Mouse (Mus musculus): ENCODE results near the gene Faap100. TPM values are rescaled to one million over a fixed set of nuclear protein-coding genes. Genes with fewer than 3 reads are reported as not detected.

Faap100 gene
- total and polyA plus RNA-seq, 2 experiments from 2014 or later: 76.4 to 175 TPM

- H3K9me3 ChIP-seq (ENCODE audit: low read length): no peaks in the 10 kb centered on the region
- no peak overlapping the region for H3K9ac ChIP-seq (replicated peaks; ENCODE audit: low read length)
- H3K27me3 ChIP-seq (ENCODE audit: insufficient read depth, low read length): no peaks in the 10 kb centered on the region
- DNase-seq (ENCODE audit: low spot score) (no peak), ATAC-seq (no peak)
- H3K4me3 ChIP-seq (ENCODE audit: low read length): no peak overlapping the region
- H3K27ac ChIP-seq: no peak overlapping the region
- H3K4me1 ChIP-seq (ENCODE audit: insufficient read depth, low read length): no peaks in the 10 kb centered on the region
- peaks cover 49% of the 10 kb centered on the region for H3K36me3 ChIP-seq (ENCODE audit: insufficient read depth, low read length)
- H3K4me2 ChIP-seq (ENCODE audit: low read depth, low read length): no peak overlapping the region
- WGBS: 71% methylated on average over 2 of the region's 2 CpGs
- no peak for TF ChIP-seq CTCF (IDR thresholded peaks at IDR 0.05; ENCODE audit: low read depth)
These were observed 8.6 kb upstream of the Faap100 start for GRCm38 (mm10) chr11:120387157-120387556.

GRCm38 (mm10) chr11:120386632-120387031 lies 8.1 kb upstream of the Faap100 start:
- 91% methylated on average over 6 of the region's 6 CpGs for WGBS
- H3K36me3 ChIP-seq (ENCODE audit: insufficient read depth, low read length): peaks cover 54% of the 10 kb centered on the region
- H3K9me3 ChIP-seq (ENCODE audit: low read length): no peaks in the 10 kb centered on the region
- no peak for DNase-seq (ENCODE audit: low spot score)
- H3K4me3 ChIP-seq (ENCODE audit: low read length): no peak overlapping the region
- no peak overlapping the region for H3K9ac ChIP-seq (replicated peaks; ENCODE audit: low read length)
- TF ChIP-seq CTCF (IDR thresholded peaks at IDR 0.05; ENCODE audit: low read depth): no peak
- no peaks in the 10 kb centered on the region for H3K4me1 ChIP-seq (ENCODE audit: insufficient read depth, low read length)
- no peak overlapping the region for H3K27ac ChIP-seq
- H3K4me2 ChIP-seq (ENCODE audit: low read depth, low read length): no peak overlapping the region
- no peaks in the 10 kb centered on the region for H3K27me3 ChIP-seq (ENCODE audit: insufficient read depth, low read length)
- no peak for ATAC-seq

GRCm38 (mm10) chr11:120382509-120382908 lies 3.9 kb upstream of the Faap100 start:
- no peak overlapping the region for H3K27ac ChIP-seq
- peaks cover 52% of the 10 kb centered on the region for H3K36me3 ChIP-seq (ENCODE audit: insufficient read depth, low read length)
- H3K27me3 ChIP-seq (ENCODE audit: insufficient read depth, low read length): no peaks in the 10 kb centered on the region
- peaks cover 3% of the 10 kb centered on the region; the same call in 1 of the 2 replicates for H3K4me1 ChIP-seq (ENCODE audit: insufficient read depth, low read length)
- no peak for TF ChIP-seq CTCF (IDR thresholded peaks at IDR 0.05; ENCODE audit: low read depth)
- H3K9ac ChIP-seq (replicated peaks; ENCODE audit: low read length): no peak overlapping the region
- WGBS: 91% methylated on average over 9 of the region's 9 CpGs
- H3K4me3 ChIP-seq (ENCODE audit: low read length): no peak overlapping the region
- no peaks in the 10 kb centered on the region for H3K9me3 ChIP-seq (ENCODE audit: low read length)
- ATAC-seq (no peak), DNase-seq (ENCODE audit: low spot score) (no peak)
- H3K4me2 ChIP-seq (ENCODE audit: low read depth, low read length): no peak overlapping the region

- no peak overlapping the region for H3K4me2 ChIP-seq (ENCODE audit: low read depth, low read length)
- H3K4me1 ChIP-seq (ENCODE audit: insufficient read depth, low read length): peaks cover 10% of the 10 kb centered on the region; the same call in 1 of the 2 replicates
- DNase-seq (ENCODE audit: low spot score): no peak
- peaks cover 59% of the 10 kb centered on the region for H3K36me3 ChIP-seq (ENCODE audit: insufficient read depth, low read length)
- H3K4me3 ChIP-seq (ENCODE audit: low read length): no peak overlapping the region
- TF ChIP-seq CTCF (IDR thresholded peaks at IDR 0.05; ENCODE audit: low read depth): no peak
- ATAC-seq: no peak
- no peaks in the 10 kb centered on the region for H3K9me3 ChIP-seq (ENCODE audit: low read length)
- no peaks in the 10 kb centered on the region for H3K27me3 ChIP-seq (ENCODE audit: insufficient read depth, low read length)
- 91% methylated on average over 4 of the region's 4 CpGs for WGBS
- H3K9ac ChIP-seq (replicated peaks; ENCODE audit: low read length): no peak overlapping the region
- H3K27ac ChIP-seq: no peak overlapping the region
These were observed 2.6 kb upstream of the Faap100 start for GRCm38 (mm10) chr11:120381157-120381556.

GRCm38 (mm10) chr11:120380271-120380670 lies 1.7 kb upstream of the Faap100 start:
- Histone ChIP-seq H3K27me3 (ENCODE audit: insufficient read depth, low read length) (no peaks in the 10 kb centered on the region), H3K36me3 (ENCODE audit: insufficient read depth, low read length) (peaks cover 61% of the 10 kb centered on the region), H3K9ac (replicated peaks; ENCODE audit: low read length) (no peak overlapping the region), H3K27ac (no peak overlapping the region), H3K9me3 (ENCODE audit: low read length) (no peaks in the 10 kb centered on the region), H3K4me3 (ENCODE audit: low read length) (no peak overlapping the region), H3K4me1 (ENCODE audit: insufficient read depth, low read length) (peaks cover 10% of the 10 kb centered on the region; the same call in 1 of the 2 replicates), H3K4me2 (ENCODE audit: low read depth, low read length) (no peak overlapping the region)
- ATAC-seq (no peak), DNase-seq (ENCODE audit: low spot score) (no peak)
- no peak for TF ChIP-seq CTCF (IDR thresholded peaks at IDR 0.05; ENCODE audit: low read depth)
- 93% methylated on average over 3 of the region's 3 CpGs for WGBS

- Histone ChIP-seq H3K27me3 (ENCODE audit: insufficient read depth, low read length) (no peaks in the 10 kb centered on the region), H3K36me3 (ENCODE audit: insufficient read depth, low read length) (peaks cover 59% of the 10 kb centered on the region), H3K27ac (peak overlapping the region; percentile 82), H3K4me2 (ENCODE audit: low read depth, low read length) (peak overlapping the region; percentile 95), H3K9me3 (ENCODE audit: low read length) (no peaks in the 10 kb centered on the region), H3K4me1 (ENCODE audit: insufficient read depth, low read length) (peaks cover 10% of the 10 kb centered on the region; the same call in 1 of the 2 replicates), H3K9ac (replicated peaks; ENCODE audit: low read length) (peak overlapping the region; percentile 82), H3K4me3 (ENCODE audit: low read length) (peak overlapping the region; percentile 78)
- 2% methylated on average over 40 of the region's 40 CpGs for WGBS
- DNase-seq (ENCODE audit: low spot score) (peak; percentile 68), ATAC-seq (peak; percentile 34)
- no peak for TF ChIP-seq CTCF (IDR thresholded peaks at IDR 0.05; ENCODE audit: low read depth)
These were observed 443 bp downstream of the Faap100 start for GRCm38 (mm10) chr11:120378031-120378610.

- H3K9ac ChIP-seq (replicated peaks; ENCODE audit: low read length): peak overlapping the region; percentile 82
- H3K4me3 ChIP-seq (ENCODE audit: low read length): peak overlapping the region; percentile 78
- peaks cover 59% of the 10 kb centered on the region for H3K36me3 ChIP-seq (ENCODE audit: insufficient read depth, low read length)
- peak overlapping the region; percentile 82 for H3K27ac ChIP-seq
- no peaks in the 10 kb centered on the region for H3K9me3 ChIP-seq (ENCODE audit: low read length)
- peak overlapping the region; percentile 95 for H3K4me2 ChIP-seq (ENCODE audit: low read depth, low read length)
- H3K4me1 ChIP-seq (ENCODE audit: insufficient read depth, low read length): peaks cover 10% of the 10 kb centered on the region; the same call in 1 of the 2 replicates
- ATAC-seq (no peak), DNase-seq (ENCODE audit: low spot score) (no peak)
- WGBS: 62% methylated on average over 10 of the region's 10 CpGs
- TF ChIP-seq CTCF (IDR thresholded peaks at IDR 0.05; ENCODE audit: low read depth): no peak
- H3K27me3 ChIP-seq (ENCODE audit: insufficient read depth, low read length): no peaks in the 10 kb centered on the region
These were observed 1.2 kb downstream of the Faap100 start for GRCm38 (mm10) chr11:120377337-120377736.

Data from hindbrain, postnatal 0 days (tissue).